Mouse (Mus musculus): Measurements from ENCODE around the gene Atp13a5. TPM values are rescaled to one million over a fixed set of nuclear protein-coding genes. Genes with fewer than 3 reads are reported as not detected.

The Atp13a5 gene
- polyA plus RNA-seq (2012; ENCODE audit: insufficient read depth, insufficient read length, missing spikeins), result not detected in 2 replicates

GRCm38 (mm10) chr16:29378458-29378857 lies at the start of gene Atp13a5:
Gene Atp13a5, minus strand, starts transcription at chr16:29378732.
- H3K27ac ChIP-seq (replicated peaks; ENCODE audit: low read depth, low read length), result no peak within 1 kb of the TSS
- H3K4me3 ChIP-seq (ENCODE audit: insufficient read depth, low read depth, low read length), result no peak within 1 kb of the TSS
- H3K4me1 ChIP-seq (ENCODE audit: control insufficient read depth, insufficient read depth, insufficient read length, low read length), result no peaks in the 10 kb centered on the region

GRCm38 (mm10) chr16:29414822-29415221 lies 36.3 kb upstream of the Atp13a5 start:
- H3K27ac ChIP-seq (replicated peaks; ENCODE audit: low read depth, low read length), result no peak overlapping the region
- H3K4me1 ChIP-seq (ENCODE audit: control insufficient read depth, insufficient read depth, insufficient read length, low read length), result no peaks in the 10 kb centered on the region

GRCm38 (mm10) chr16:29407319-29407718 lies 28.8 kb upstream of the Atp13a5 start:
- Histone ChIP-seq H3K27ac (replicated peaks; ENCODE audit: low read depth, low read length) (no peak overlapping the region), H3K4me1 (ENCODE audit: control insufficient read depth, insufficient read depth, insufficient read length, low read length) (no peaks in the 10 kb centered on the region), H3K4me3 (ENCODE audit: insufficient read depth, low read depth, low read length) (no peak overlapping the region)

More at GRCm38 (mm10) chr16:29414822-29415221, 36.3 kb upstream of the Atp13a5 start:
- H3K4me3 ChIP-seq (ENCODE audit: insufficient read depth, low read depth, low read length), result no peak overlapping the region

- no peaks in the 10 kb centered on the region for H3K4me1 ChIP-seq (ENCODE audit: control insufficient read depth, insufficient read depth, insufficient read length, low read length)
- no peak overlapping the region for H3K27ac ChIP-seq (replicated peaks; ENCODE audit: low read depth, low read length)
- no peak overlapping the region for H3K4me3 ChIP-seq (ENCODE audit: insufficient read depth, low read depth, low read length)
These were observed 20.5 kb upstream of the Atp13a5 start for GRCm38 (mm10) chr16:29399079-29399478.

- Histone ChIP-seq H3K4me3 (ENCODE audit: insufficient read depth, low read depth, low read length) (no peak overlapping the region), H3K27ac (replicated peaks; ENCODE audit: low read depth, low read length) (no peak overlapping the region), H3K4me1 (ENCODE audit: control insufficient read depth, insufficient read depth, insufficient read length, low read length) (no peaks in the 10 kb centered on the region)
These were observed 6.2 kb upstream of the Atp13a5 start for GRCm38 (mm10) chr16:29384781-29385180.

GRCm38 (mm10) chr16:29374636-29375035 lies 3.9 kb downstream of the Atp13a5 start:
- H3K27ac ChIP-seq (replicated peaks; ENCODE audit: low read depth, low read length), result no peak overlapping the region
- no peak overlapping the region for H3K4me3 ChIP-seq (ENCODE audit: insufficient read depth, low read depth, low read length)
- H3K4me1 ChIP-seq (ENCODE audit: control insufficient read depth, insufficient read depth, insufficient read length, low read length), result no peaks in the 10 kb centered on the region

- Histone ChIP-seq H3K4me3 (ENCODE audit: insufficient read depth, low read depth, low read length) (no peak overlapping the region), H3K27ac (replicated peaks; ENCODE audit: low read depth, low read length) (no peak overlapping the region), H3K4me1 (ENCODE audit: control insufficient read depth, insufficient read depth, insufficient read length, low read length) (no peaks in the 10 kb centered on the region)
These were observed 47.0 kb downstream of the Atp13a5 start for GRCm38 (mm10) chr16:29331351-29332044.

- H3K4me1 ChIP-seq (ENCODE audit: control insufficient read depth, insufficient read depth, insufficient read length, low read length), result no peaks in the 10 kb centered on the region
- no peak overlapping the region for H3K4me3 ChIP-seq (ENCODE audit: insufficient read depth, low read depth, low read length)
- H3K27ac ChIP-seq (replicated peaks; ENCODE audit: low read depth, low read length), result no peak overlapping the region
These were observed 47.6 kb downstream of the Atp13a5 start for GRCm38 (mm10) chr16:29330948-29331347.

- no peak overlapping the region for H3K27ac ChIP-seq (replicated peaks; ENCODE audit: low read depth, low read length)
- H3K4me1 ChIP-seq (ENCODE audit: control insufficient read depth, insufficient read depth, insufficient read length, low read length), result no peaks in the 10 kb centered on the region
- H3K4me3 ChIP-seq (ENCODE audit: insufficient read depth, low read depth, low read length), result no peak overlapping the region
These were observed 49.3 kb downstream of the Atp13a5 start for GRCm38 (mm10) chr16:29329213-29329612.

GRCm38 (mm10) chr16:29327910-29328309 lies 50.6 kb downstream of the Atp13a5 start:
- Histone ChIP-seq H3K4me1 (ENCODE audit: control insufficient read depth, insufficient read depth, insufficient read length, low read length) (no peaks in the 10 kb centered on the region), H3K4me3 (ENCODE audit: insufficient read depth, low read depth, low read length) (no peak overlapping the region), H3K27ac (replicated peaks; ENCODE audit: low read depth, low read length) (no peak overlapping the region)

- Histone ChIP-seq H3K4me1 (ENCODE audit: control insufficient read depth, insufficient read depth, insufficient read length, low read length) (no peaks in the 10 kb centered on the region), H3K27ac (replicated peaks; ENCODE audit: low read depth, low read length) (no peak overlapping the region), H3K4me3 (ENCODE audit: insufficient read depth, low read depth, low read length) (no peak overlapping the region)
These were observed 53.2 kb downstream of the Atp13a5 start for GRCm38 (mm10) chr16:29325233-29325919.

- no peak overlapping the region for H3K27ac ChIP-seq (replicated peaks; ENCODE audit: low read depth, low read length)
- H3K4me1 ChIP-seq (ENCODE audit: control insufficient read depth, insufficient read depth, insufficient read length, low read length), result no peaks in the 10 kb centered on the region
- H3K4me3 ChIP-seq (ENCODE audit: insufficient read depth, low read depth, low read length), result no peak overlapping the region
These were observed 57.8 kb downstream of the Atp13a5 start for GRCm38 (mm10) chr16:29320717-29321116.

- H3K4me3 ChIP-seq (ENCODE audit: insufficient read depth, low read depth, low read length), result no peak overlapping the region
- no peaks in the 10 kb centered on the region for H3K4me1 ChIP-seq (ENCODE audit: control insufficient read depth, insufficient read depth, insufficient read length, low read length)
- H3K27ac ChIP-seq (replicated peaks; ENCODE audit: low read depth, low read length), result no peak overlapping the region
These were observed 63.1 kb downstream of the Atp13a5 start for GRCm38 (mm10) chr16:29315391-29315790.

GRCm38 (mm10) chr16:29314991-29315390 lies 63.5 kb downstream of the Atp13a5 start:
- no peak overlapping the region for H3K4me3 ChIP-seq (ENCODE audit: insufficient read depth, low read depth, low read length)
- H3K4me1 ChIP-seq (ENCODE audit: control insufficient read depth, insufficient read depth, insufficient read length, low read length), result no peaks in the 10 kb centered on the region
- no peak overlapping the region for H3K27ac ChIP-seq (replicated peaks; ENCODE audit: low read depth, low read length)

GRCm38 (mm10) chr16:29297555-29298021 lies 80.9 kb downstream of the Atp13a5 start:
- no peak overlapping the region for H3K4me3 ChIP-seq (ENCODE audit: insufficient read depth, low read depth, low read length)
- H3K4me1 ChIP-seq (ENCODE audit: control insufficient read depth, insufficient read depth, insufficient read length, low read length), result no peaks in the 10 kb centered on the region
- H3K27ac ChIP-seq (replicated peaks; ENCODE audit: low read depth, low read length), result no peak overlapping the region

- H3K4me1 ChIP-seq (ENCODE audit: control insufficient read depth, insufficient read depth, insufficient read length, low read length), result no peaks in the 10 kb centered on the region
- H3K4me3 ChIP-seq (ENCODE audit: insufficient read depth, low read depth, low read length), result no peak overlapping the region
- no peak overlapping the region for H3K27ac ChIP-seq (replicated peaks; ENCODE audit: low read depth, low read length)
These were observed 97.8 kb downstream of the Atp13a5 start for GRCm38 (mm10) chr16:29280691-29281090.
